Mouse (Mus musculus) lung, embryonic 14.5 days (tissue): Measurements from ENCODE around the gene Hpd. TPM values are rescaled to one million over a fixed set of nuclear protein-coding genes. Genes with fewer than 3 reads are reported as not detected.
A peak's percentile ranks its signal among the peaks of the same experiment; 100 is the strongest.

ENCODE experiments used
- ATAC-seq: fragments of 200-750 bp; cut with Nextera tagmentation; 2 replicates; pipeline ENCODE4 v1.8.0; 2017; ENCODE audit warnings: mild to moderate bottlenecking, moderate TSS enrichment, moderate library complexity; ENCODE audit not compliant: insufficient read depth
- DNase-seq: peaks from one replicate; pipeline ENCODE4 v3.0.0-alpha.2; 2015
- H3K27ac ChIP-seq: fragments of 300-500 bp; sonication (generic); 2 replicates; pipeline ENCODE4 v1.5.1; 2014; ENCODE audit warnings: low read depth, mild to moderate bottlenecking, moderate library complexity
- H3K27me3 ChIP-seq: fragments of 300-500 bp; sonication (generic); 2 replicates; pipeline ENCODE4 v1.6.1; 2014; ENCODE audit warnings: low read length, control low read depth; ENCODE audit not compliant: insufficient read depth
- H3K36me3 ChIP-seq: fragments of 300-500 bp; sonication (generic); 2 replicates; pipeline ENCODE4 v1.6.1; 2014; ENCODE audit warnings: control low read depth; ENCODE audit not compliant: insufficient read depth
- H3K4me1 ChIP-seq: fragments of 300-500 bp; sonication (generic); 2 replicates; pipeline ENCODE4 v1.6.1; 2014; ENCODE audit warnings: antibody characterized with exemption, control low read depth; ENCODE audit not compliant: insufficient read depth
- H3K4me2 ChIP-seq: fragments of 300-500 bp; sonication (generic); 2 replicates; pipeline ENCODE4 v1.6.1; 2014; ENCODE audit warnings: mild to moderate bottlenecking
- H3K4me3 ChIP-seq: fragments of 300-500 bp; sonication (generic); 2 replicates; pipeline ENCODE4 v1.5.1; 2014; ENCODE audit warnings: low read depth, low read length
- H3K9ac ChIP-seq: fragments of 300-500 bp; sonication (generic); 2 replicates; pipeline ENCODE4 v1.6.1; 2014
- H3K9me3 ChIP-seq: fragments of 300-500 bp; sonication (generic); 2 replicates; pipeline ENCODE4 v1.6.1; 2016; ENCODE audit warnings: low read depth, low read length, control low read depth
- CTCF ChIP-seq: IDR thresholded peaks from 2 replicates; pipeline ENCODE4 v1.5.1; 2016; ENCODE audit warnings: antibody characterized with exemption, low read depth
- WGBS: fragments of 180-500 bp; shearing (Covaris S2); extraction: QIAGEN DNeasy Blood & Tissue Kit; methylation state at CpG from one replicate; pipeline ENCODE4 v1.1.7; 2014; 5-methylcytosine and 5-hydroxymethylcytosine counted together
- polyA plus RNA-seq: library from polyadenylated mRNA; unstranded; fragments of >200 nt; fragmentation: Nextera tagmentation; extraction: Ambion mirVana; gene quantifications from 2 replicates; pipeline ENCODE4 v1.2.1, GENCODE M21; 2014

Hpd gene
- polyA plus RNA-seq, 1 experiment from 2014 or later = not detected

- under 1% methylated on average over 24 of the region's 24 CpGs for WGBS
- H3K9me3 ChIP-seq = no peaks in the 10 kb centered on the region
- H3K36me3 ChIP-seq = peaks cover 41% of the 10 kb centered on the region
- peak; percentile 78 for DNase-seq
- H3K4me3 ChIP-seq = peak overlapping the region; percentile 92
- H3K9ac ChIP-seq = peak overlapping the region; percentile 99
- no peak for TF ChIP-seq CTCF
- H3K27me3 ChIP-seq = no peaks in the 10 kb centered on the region
- H3K27ac ChIP-seq = peak overlapping the region; percentile 100
- H3K4me2 ChIP-seq = peak overlapping the region; percentile 100
- peaks cover 17% of the 10 kb centered on the region for H3K4me1 ChIP-seq
- ATAC-seq = no peak; the same call in 1 of the 2 replicates
Observed at GRCm38 (mm10) chr5:123143251-123143970, 39.1 kb downstream of the Hpd start.

- Histone ChIP-seq H3K36me3 (peaks cover 33% of the 10 kb centered on the region), H3K27me3 (no peaks in the 10 kb centered on the region), H3K4me1 (peaks cover 20% of the 10 kb centered on the region), H3K9me3 (no peaks in the 10 kb centered on the region), H3K4me2 (peak within 1 kb of the TSS; percentile 100), H3K27ac (peak within 1 kb of the TSS; percentile 100), H3K4me3 (peak within 1 kb of the TSS; percentile 92), H3K9ac (peak within 1 kb of the TSS; percentile 99)
- no peak for ATAC-seq
- TF ChIP-seq CTCF = no peak
- under 1% methylated on average over 70 of the region's 103 CpGs for WGBS
- peak; percentile 72 for DNase-seq
Observed at GRCm38 (mm10) chr5:123142161-123143157, 40.1 kb downstream of the Hpd start, which contains the start of gene Setd1b. Gene Setd1b, plus strand, starts transcription at chr5:123142193.

GRCm38 (mm10) chr5:123141555-123142160 lies 40.9 kb downstream of the Hpd start:
- Histone ChIP-seq H3K36me3 (peaks cover 29% of the 10 kb centered on the region), H3K9ac (peak overlapping the region; percentile 99), H3K27ac (peak overlapping the region; percentile 100), H3K4me1 (peaks cover 28% of the 10 kb centered on the region), H3K27me3 (no peaks in the 10 kb centered on the region), H3K9me3 (no peaks in the 10 kb centered on the region), H3K4me2 (peak overlapping the region; percentile 100), H3K4me3 (peak overlapping the region; percentile 92)
- DNase-seq (peak; percentile 78), ATAC-seq (peak; percentile 7; the same call in 1 of the 2 replicates)
- TF ChIP-seq CTCF = no peak
- under 1% methylated on average over 35 of the region's 38 CpGs for WGBS

GRCm38 (mm10) chr5:123140694-123141554 lies 41.6 kb downstream of the Hpd start:
- peaks cover 23% of the 10 kb centered on the region for H3K36me3 ChIP-seq
- no peak for TF ChIP-seq CTCF
- H3K27ac ChIP-seq = peak overlapping the region; percentile 100
- no peaks in the 10 kb centered on the region for H3K27me3 ChIP-seq
- peak; percentile 41 for ATAC-seq
- no peaks in the 10 kb centered on the region for H3K9me3 ChIP-seq
- peaks cover 33% of the 10 kb centered on the region for H3K4me1 ChIP-seq
- H3K4me3 ChIP-seq = peak overlapping the region; percentile 92
- H3K9ac ChIP-seq = peak overlapping the region; percentile 99
- H3K4me2 ChIP-seq = peak overlapping the region; percentile 100
- 0% methylated on average over 31 of the region's 31 CpGs for WGBS
- DNase-seq = peak; percentile 97

- no peak for TF ChIP-seq CTCF
- under 1% methylated on average over 28 of the region's 28 CpGs for WGBS
- Histone ChIP-seq H3K9ac (peak overlapping the region; percentile 99), H3K4me1 (peaks cover 37% of the 10 kb centered on the region), H3K27me3 (no peaks in the 10 kb centered on the region), H3K27ac (peak overlapping the region; percentile 100), H3K9me3 (no peaks in the 10 kb centered on the region), H3K36me3 (peaks cover 19% of the 10 kb centered on the region; the same call in 1 of the 2 replicates), H3K4me2 (peak overlapping the region; percentile 100), H3K4me3 (peak overlapping the region; percentile 92)
- DNase-seq = peak; percentile 58
- ATAC-seq = no peak
Observed at GRCm38 (mm10) chr5:123139722-123140627, 42.6 kb downstream of the Hpd start.
